Mouse (Mus musculus): ENCODE data around the gene Efcab12. TPM values are rescaled to one million over a fixed set of nuclear protein-coding genes. Genes with fewer than 3 reads are reported as not detected.

The Efcab12 gene
- total RNA-seq, 1 experiment from 2014 or later: not detected

DNA sequence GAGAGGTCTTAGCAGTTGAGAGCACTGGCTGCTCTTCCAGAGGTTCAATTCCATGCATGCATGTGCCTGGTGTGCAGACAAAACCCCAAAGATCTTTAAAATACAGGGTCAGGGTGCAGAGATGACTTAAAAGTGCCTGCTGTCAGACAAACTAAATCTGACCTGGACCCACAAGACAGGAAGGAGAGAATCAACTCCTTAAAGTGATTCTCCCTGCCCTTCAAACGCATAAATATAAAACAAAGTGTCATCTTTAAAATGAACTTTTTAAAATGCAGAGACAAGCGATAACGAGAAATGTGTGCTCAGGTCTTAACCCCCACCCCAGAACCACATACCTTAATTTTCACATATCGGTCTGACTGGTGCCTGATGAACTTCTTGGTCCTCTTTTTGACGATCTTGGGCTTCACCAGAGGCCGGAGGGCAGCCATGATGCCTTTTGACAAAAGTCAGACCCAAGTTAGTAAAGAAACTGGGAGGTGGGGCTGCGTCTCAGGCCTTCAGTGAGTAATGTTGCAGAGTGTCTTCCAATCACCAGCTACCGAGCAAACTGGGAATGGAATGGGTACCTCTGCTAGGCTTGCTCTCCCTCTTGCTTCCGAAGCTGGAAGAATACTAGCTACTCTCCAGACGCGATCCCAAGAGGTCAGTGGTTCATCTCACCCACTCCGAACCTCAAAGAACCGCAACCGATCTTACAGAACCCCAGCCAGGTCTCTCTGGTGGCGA lies 30.6 kb downstream of the Efcab12 start:
- no peak for ATAC-seq (replicated peaks in 1 of 2; ENCODE audit: insufficient read depth in 1 of 2, low FRiP score in 2 of 2, low TSS enrichment in 1 of 2, low read depth in 1 of 2, poor library complexity in 2 of 2, severe bottlenecking in 2 of 2)

DNA sequence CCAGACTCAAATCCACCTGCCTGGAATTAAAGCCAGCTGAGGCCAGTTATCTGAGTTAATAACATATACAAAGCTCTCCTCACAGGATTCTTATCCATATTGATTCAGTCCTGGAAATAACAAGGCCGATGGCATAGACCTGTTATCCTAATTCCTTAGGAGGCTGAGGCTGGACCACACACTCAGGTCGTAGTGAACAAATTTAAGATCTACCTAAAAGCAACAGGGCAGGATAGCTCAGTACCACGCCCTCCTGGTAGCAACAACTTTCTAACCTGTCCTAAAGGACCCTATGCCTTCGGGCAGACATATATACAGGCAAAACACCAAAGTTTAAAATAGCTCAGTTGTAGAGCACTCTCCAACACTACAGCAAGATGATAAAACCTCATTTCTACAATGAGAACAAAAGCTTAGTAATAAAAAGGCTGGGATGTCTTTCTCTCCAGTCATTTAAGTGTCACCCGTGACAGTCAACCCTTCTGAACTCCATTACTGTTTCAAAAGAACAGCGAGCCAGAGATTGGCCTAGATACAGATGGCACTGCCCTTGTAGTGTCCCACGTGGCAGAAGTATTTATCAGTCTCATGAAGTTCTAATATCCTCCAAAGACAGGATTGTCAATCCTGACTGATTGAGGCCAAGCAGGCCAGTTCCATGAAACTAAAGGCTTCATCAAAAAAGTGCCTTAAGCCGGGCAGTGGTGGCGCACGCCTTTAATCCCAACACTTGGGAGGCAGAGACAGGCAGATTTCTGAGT lies 33.6 kb downstream of the Efcab12 start:
- no peak for ATAC-seq (replicated peaks in 1 of 2; ENCODE audit: insufficient read depth in 1 of 2, low FRiP score in 2 of 2, low TSS enrichment in 1 of 2, low read depth in 1 of 2, poor library complexity in 2 of 2, severe bottlenecking in 2 of 2)

DNA sequence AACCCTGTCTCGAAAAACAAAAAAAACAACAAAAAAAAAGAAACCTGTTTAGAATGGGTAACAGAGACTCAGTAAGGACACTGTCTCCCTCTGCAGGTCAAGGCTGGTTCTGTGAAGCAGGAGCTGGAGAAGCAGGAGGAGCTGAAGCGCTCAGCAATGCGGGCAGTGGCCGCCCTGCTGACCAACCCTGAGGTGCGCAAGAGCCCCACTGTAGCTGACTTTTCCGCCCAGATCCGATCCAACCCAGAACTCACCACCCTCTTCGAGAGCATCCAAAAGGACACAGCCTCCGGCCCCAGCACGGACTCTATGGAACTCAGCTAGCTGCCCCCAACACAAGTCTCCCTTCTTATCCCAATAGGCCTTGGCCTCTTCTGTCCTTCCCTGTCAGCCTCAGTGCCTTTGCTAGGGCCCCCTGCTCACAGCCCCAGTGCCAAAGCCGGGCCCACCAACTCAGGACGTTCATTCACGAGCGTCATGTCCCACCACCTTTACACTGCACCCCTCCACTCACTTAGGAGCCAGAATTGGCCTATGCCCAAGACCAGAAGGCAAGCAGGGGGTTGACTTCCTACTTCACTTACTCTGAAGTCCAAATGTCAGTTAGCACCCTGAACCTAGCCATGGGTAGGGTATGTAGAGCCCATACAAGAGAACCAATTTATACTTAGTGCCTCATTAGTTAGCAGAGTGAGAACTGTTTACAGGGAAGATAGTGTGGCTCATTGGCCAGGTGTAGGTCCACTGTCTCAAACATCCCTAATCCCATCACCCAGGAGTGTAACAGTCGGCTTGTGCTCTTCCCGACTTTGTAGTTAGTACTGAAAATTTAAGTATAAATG lies 34.5 kb downstream of the Efcab12 start:
- ATAC-seq (replicated peaks in 1 of 2; ENCODE audit: insufficient read depth in 1 of 2, low FRiP score in 2 of 2, low TSS enrichment in 1 of 2, low read depth in 1 of 2, poor library complexity in 2 of 2, severe bottlenecking in 2 of 2): peak; percentile 79 to 80

- ATAC-seq (replicated peaks in 1 of 2; ENCODE audit: insufficient read depth in 1 of 2, low FRiP score in 2 of 2, low TSS enrichment in 1 of 2, low read depth in 1 of 2, poor library complexity in 2 of 2, severe bottlenecking in 2 of 2): no peak
Observed at GRCm38 (mm10) chr6:115801811-115802210, 36.4 kb downstream of the Efcab12 start.

- peak; percentile 61 to 62 for ATAC-seq (replicated peaks in 1 of 2; ENCODE audit: insufficient read depth in 1 of 2, low FRiP score in 2 of 2, low TSS enrichment in 1 of 2, low read depth in 1 of 2, poor library complexity in 2 of 2, severe bottlenecking in 2 of 2)
Observed at GRCm38 (mm10) chr6:115792691-115793215, 45.5 kb downstream of the Efcab12 start.

- ATAC-seq (replicated peaks in 1 of 2; ENCODE audit: insufficient read depth in 1 of 2, low FRiP score in 2 of 2, low TSS enrichment in 1 of 2, low read depth in 1 of 2, poor library complexity in 2 of 2, severe bottlenecking in 2 of 2): peak; percentile 84 to 86
Observed at GRCm38 (mm10) chr6:115791842-115792686, 46.1 kb downstream of the Efcab12 start.

- ATAC-seq (replicated peaks in 1 of 2; ENCODE audit: insufficient read depth in 1 of 2, low FRiP score in 2 of 2, low TSS enrichment in 1 of 2, low read depth in 1 of 2, poor library complexity in 2 of 2, severe bottlenecking in 2 of 2): no peak
Observed at GRCm38 (mm10) chr6:115791016-115791415, 47.2 kb downstream of the Efcab12 start.

GRCm38 (mm10) chr6:115782781-115783180 lies 55.4 kb downstream of the Efcab12 start:
- ATAC-seq (replicated peaks in 1 of 2; ENCODE audit: insufficient read depth in 1 of 2, low FRiP score in 2 of 2, low TSS enrichment in 1 of 2, low read depth in 1 of 2, poor library complexity in 2 of 2, severe bottlenecking in 2 of 2): no peak

DNA sequence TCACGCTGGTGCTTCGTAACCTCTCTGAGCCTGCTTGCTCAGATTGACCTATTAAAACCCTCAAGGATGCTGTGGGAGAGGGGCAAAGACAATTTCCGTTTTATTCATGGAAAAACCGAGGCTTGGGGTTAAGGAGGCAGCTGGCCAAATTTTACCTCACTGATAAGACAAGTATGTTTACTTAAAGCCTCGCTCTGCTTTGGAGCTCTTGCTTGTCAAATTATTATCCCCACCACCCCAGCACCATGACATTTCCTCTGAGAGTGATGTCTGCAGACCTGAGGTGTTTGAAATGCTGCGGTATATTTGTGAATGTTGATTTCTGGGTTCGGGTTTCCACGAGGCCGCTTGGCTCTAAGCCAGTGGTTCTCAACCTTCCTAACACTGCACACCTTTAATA lies 61.8 kb downstream of the Efcab12 start:
- ATAC-seq (replicated peaks in 1 of 2; ENCODE audit: insufficient read depth in 1 of 2, low FRiP score in 2 of 2, low TSS enrichment in 1 of 2, low read depth in 1 of 2, poor library complexity in 2 of 2, severe bottlenecking in 2 of 2): peak in 1 of 2 experiments; percentile 19; a peak in 1 of 4 replicates

DNA sequence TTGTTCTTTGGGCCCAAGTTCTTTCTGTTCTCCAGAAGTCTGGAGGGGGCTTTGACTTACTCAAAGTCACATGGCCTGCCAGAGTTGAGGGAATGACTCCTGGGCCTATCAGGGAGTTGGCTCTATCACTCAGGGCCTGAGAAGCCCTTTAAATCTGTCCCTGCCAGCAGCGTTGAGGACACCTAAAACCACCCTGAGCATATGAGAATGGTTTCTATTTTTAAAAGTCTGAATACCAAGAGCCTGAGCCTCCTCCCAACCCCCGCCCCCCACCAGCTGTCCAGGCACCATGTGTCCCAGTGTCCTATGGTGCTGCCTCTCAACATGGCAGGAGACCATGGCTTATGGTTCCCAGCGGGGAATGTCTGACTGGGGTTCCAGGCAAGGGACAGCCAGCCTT lies 62.4 kb downstream of the Efcab12 start:
- no peak for ATAC-seq (replicated peaks in 1 of 2; ENCODE audit: insufficient read depth in 1 of 2, low FRiP score in 2 of 2, low TSS enrichment in 1 of 2, low read depth in 1 of 2, poor library complexity in 2 of 2, severe bottlenecking in 2 of 2)

GRCm38 (mm10) chr6:115774501-115774921 lies 63.7 kb downstream of the Efcab12 start, which contains the start of gene Cand2:
Gene Cand2 (plus strand): TSS chr6:115774538.
- ATAC-seq (replicated peaks in 1 of 2; ENCODE audit: insufficient read depth in 1 of 2, low FRiP score in 2 of 2, low TSS enrichment in 1 of 2, low read depth in 1 of 2, poor library complexity in 2 of 2, severe bottlenecking in 2 of 2): no peak

DNA sequence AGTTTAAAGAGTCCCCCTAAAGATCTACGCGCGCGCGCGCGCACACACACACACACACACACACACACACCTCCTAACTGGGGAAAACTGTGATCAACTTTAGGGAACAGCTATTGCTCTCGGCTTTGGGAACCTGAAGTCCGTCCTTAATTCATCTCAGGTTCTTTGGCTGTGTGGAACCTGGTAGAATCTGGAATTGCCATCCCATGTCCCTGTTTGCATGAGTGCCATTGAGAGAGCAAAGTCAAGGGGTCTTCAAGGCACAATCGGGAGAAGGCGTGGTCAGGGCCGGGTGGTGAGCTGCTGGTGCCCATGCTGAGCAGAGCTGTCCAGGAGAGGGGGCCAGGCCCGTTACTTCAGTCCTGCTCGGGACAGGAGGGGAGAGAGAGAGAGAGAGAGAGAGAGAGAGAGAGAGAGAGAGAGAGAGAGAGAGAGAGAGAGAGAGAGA lies 64.2 kb downstream of the Efcab12 start:
- ATAC-seq (replicated peaks in 1 of 2; ENCODE audit: insufficient read depth in 1 of 2, low FRiP score in 2 of 2, low TSS enrichment in 1 of 2, low read depth in 1 of 2, poor library complexity in 2 of 2, severe bottlenecking in 2 of 2): peak in 1 of 2 experiments; percentile 42; a peak in 1 of 4 replicates

GRCm38 (mm10) chr6:115772604-115773003 lies 65.6 kb downstream of the Efcab12 start:
- ATAC-seq (replicated peaks in 1 of 2; ENCODE audit: insufficient read depth in 1 of 2, low FRiP score in 2 of 2, low TSS enrichment in 1 of 2, low read depth in 1 of 2, poor library complexity in 2 of 2, severe bottlenecking in 2 of 2): no peak

- ATAC-seq (replicated peaks in 1 of 2; ENCODE audit: insufficient read depth in 1 of 2, low FRiP score in 2 of 2, low TSS enrichment in 1 of 2, low read depth in 1 of 2, poor library complexity in 2 of 2, severe bottlenecking in 2 of 2): no peak
Observed at GRCm38 (mm10) chr6:115772201-115772600, 66.0 kb downstream of the Efcab12 start.

DNA sequence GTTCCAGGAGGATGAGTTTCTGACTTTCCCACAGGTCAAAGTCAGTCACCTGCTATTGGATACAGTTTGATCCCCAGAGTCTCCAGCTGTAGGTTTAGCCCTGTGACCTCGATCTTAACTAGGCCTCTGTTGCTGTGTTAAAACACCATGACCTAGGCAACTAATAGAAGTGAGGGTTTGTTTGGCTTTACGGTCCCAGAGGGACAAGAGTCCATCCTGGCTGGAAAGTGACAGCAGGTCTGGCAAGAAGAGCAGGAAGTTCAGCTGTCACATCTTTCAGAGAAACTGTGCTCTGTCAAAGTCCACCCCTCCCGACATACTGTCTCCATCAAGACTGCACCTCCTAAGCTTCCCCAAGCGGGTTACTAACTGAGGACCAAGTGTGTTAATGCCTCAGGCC lies 67.4 kb downstream of the Efcab12 start:
- no peak for ATAC-seq (replicated peaks in 1 of 2; ENCODE audit: insufficient read depth in 1 of 2, low FRiP score in 2 of 2, low TSS enrichment in 1 of 2, low read depth in 1 of 2, poor library complexity in 2 of 2, severe bottlenecking in 2 of 2)

DNA sequence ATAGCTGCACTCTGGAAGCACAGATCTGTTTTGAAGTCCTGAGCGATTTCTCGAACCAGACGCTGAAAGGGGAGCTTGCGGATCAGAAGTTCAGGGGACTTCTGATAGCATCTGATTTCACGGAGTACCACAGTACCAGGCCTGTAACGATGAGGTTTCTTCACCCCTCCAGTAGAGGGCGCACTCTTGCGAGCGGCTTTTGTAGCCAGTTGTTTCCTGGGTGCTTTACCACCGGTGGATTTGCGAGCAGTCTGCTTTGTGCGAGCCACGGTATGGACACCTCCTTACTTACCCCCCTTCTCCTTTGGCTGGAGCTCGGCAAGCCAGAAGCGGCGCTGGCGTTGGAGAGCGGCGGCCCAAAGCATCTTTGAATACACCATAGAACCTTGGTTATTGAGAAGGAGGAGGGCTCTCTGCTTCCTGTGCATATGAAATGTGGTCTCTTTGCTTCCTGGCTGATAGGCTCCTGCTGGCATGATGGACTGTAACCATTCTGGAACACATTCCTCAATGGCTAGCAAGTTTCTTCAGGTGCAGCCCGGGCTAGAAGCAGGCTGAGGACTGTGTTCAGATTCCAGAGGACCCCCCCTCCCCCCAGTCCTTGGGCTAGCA lies 68.0 kb downstream of the Efcab12 start:
- ATAC-seq (replicated peaks in 1 of 2; ENCODE audit: insufficient read depth in 1 of 2, low FRiP score in 2 of 2, low TSS enrichment in 1 of 2, low read depth in 1 of 2, poor library complexity in 2 of 2, severe bottlenecking in 2 of 2): peak; percentile 48 to 57; a peak in 2 of 4 replicates
